Mouse (Mus musculus) heart, adult 2 months (tissue): ENCODE measurements around the gene Nr3c2. TPM values are rescaled to one million over a fixed set of nuclear protein-coding genes. Genes with fewer than 3 reads are reported as not detected.

Experiments
- DNase-seq, 2 experiments: peaks; one replicate each; pipeline ENCODE4 v3.0.0; 2021
- H3K27ac ChIP-seq: fragments of 200-600 bp; 2 replicates; pipeline ENCODE4 v1.8.1; 2022
- H3K27me3 ChIP-seq: fragments of 200-500 bp; 2 replicates; pipeline ENCODE4 v1.6.1; 2012; ENCODE audit warnings: mild to moderate bottlenecking, low read length, inconsistent platforms, mixed read lengths; ENCODE audit not compliant: control insufficient read depth, insufficient read depth
- H3K36me3 ChIP-seq: fragments of 200-500 bp; 2 replicates; pipeline ENCODE4 v1.6.1; 2012; ENCODE audit warnings: low read length, inconsistent platforms; ENCODE audit not compliant: control insufficient read depth, insufficient read depth
- H3K4me1 ChIP-seq: fragments of 200-500 bp; 2 replicates; pipeline ENCODE4 v1.6.1; 2011; ENCODE audit warnings: low read length; ENCODE audit not compliant: control insufficient read depth, insufficient read depth
- H3K4me3 ChIP-seq: fragments of 200-600 bp; 2 replicates; pipeline ENCODE4 v1.8.1; 2022
- H3K79me2 ChIP-seq: fragments of 200-500 bp; replicated peaks from 2 replicates; pipeline ENCODE4 v1.6.1; 2012; ENCODE audit warnings: mild to moderate bottlenecking, inconsistent platforms, low read length, moderate library complexity, mixed read lengths; ENCODE audit not compliant: control insufficient read depth, insufficient read depth
- H3K9ac ChIP-seq: fragments of 200-500 bp; 2 replicates; pipeline ENCODE4 v1.6.1; 2012; ENCODE audit warnings: low read depth, mild to moderate bottlenecking, control low read depth, inconsistent platforms, low read length, mixed read lengths
- CTCF ChIP-seq: fragments of 200-600 bp; IDR thresholded peaks from 2 replicates; pipeline ENCODE4 v1.8.1; 2022; ENCODE audit warnings: antibody characterized with exemption, mild to moderate bottlenecking, moderate library complexity
- EP300 ChIP-seq: fragments of 200-500 bp; IDR thresholded peaks from 2 replicates; pipeline ENCODE4 v1.6.1; 2011; ENCODE audit warnings: low read depth, low read length, control low read depth; ENCODE audit not compliant: insufficient read depth
- POLR2A ChIP-seq: fragments of 200-500 bp; IDR thresholded peaks from 2 replicates; pipeline ENCODE4 v1.6.1; 2011; ENCODE audit warnings: mild to moderate bottlenecking, low read depth, low read length, control low read depth; ENCODE audit not compliant: insufficient read depth
- WGBS: fragments of 180-500 bp; shearing (Covaris S2); methylation state at CpG from one replicate; pipeline ENCODE4 v1.1.7; 2018; 5-methylcytosine and 5-hydroxymethylcytosine counted together
- intact Hi-C: fragments of 180-260 bp; cut with DNase I; formaldehyde crosslinking; loops from one replicate; pipeline ENCODE4 v1.15.1; 2025
- polyA plus RNA-seq: library from polyadenylated mRNA; depleted of rRNA; stranded (reverse); fragments of >200 nt; gene quantifications from 2 replicates; pipeline ENCODE4 v1.2.3, GENCODE M21; 2012
- total RNA-seq, 2 experiments: library from RNA; stranded (reverse); gene quantifications; 2 replicates each; pipeline ENCODE4 v1.2.3; 2021

Nr3c2 gene
- total and polyA plus RNA-seq, 3 experiments: 7.0 to 27.8 (median 21.1) TPM

DNA sequence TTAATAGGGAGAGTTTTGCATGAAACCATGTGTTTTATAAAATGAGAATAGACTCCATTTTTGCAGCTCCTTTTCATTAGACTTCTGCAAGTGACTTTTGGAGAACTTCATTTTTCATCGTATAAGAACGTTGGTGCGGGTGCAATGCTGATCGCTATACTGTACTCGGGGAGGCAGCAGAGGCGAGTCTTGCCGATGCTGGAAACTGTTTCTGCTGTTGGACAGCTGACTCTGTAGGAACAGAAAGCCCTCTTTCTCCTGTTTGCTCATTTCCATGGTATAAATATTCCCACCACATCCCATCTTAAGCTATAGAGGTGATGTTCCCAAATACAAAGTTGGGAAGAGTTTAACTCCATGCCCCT, 135.2 kb downstream of the Nr3c2 start:
- 88% methylated on average over 7 of the region's 7 CpGs for WGBS
- Histone ChIP-seq H3K79me2 (no peaks in the 10 kb centered on the region; the same call in 1 of the 2 replicates), H3K27me3 (no peaks in the 10 kb centered on the region), H3K27ac (no peak overlapping the region), H3K4me3 (no peak overlapping the region), H3K9ac (no peak overlapping the region), H3K4me1 (no peaks in the 10 kb centered on the region; the same call in 1 of the 2 replicates), H3K36me3 (no peaks in the 10 kb centered on the region)
- TF ChIP-seq POLR2A: no peak
- no peak for TF ChIP-seq CTCF
- no peak for TF ChIP-seq EP300
- intact Hi-C loops: no loop called here
- no peak for DNase-seq

DNA sequence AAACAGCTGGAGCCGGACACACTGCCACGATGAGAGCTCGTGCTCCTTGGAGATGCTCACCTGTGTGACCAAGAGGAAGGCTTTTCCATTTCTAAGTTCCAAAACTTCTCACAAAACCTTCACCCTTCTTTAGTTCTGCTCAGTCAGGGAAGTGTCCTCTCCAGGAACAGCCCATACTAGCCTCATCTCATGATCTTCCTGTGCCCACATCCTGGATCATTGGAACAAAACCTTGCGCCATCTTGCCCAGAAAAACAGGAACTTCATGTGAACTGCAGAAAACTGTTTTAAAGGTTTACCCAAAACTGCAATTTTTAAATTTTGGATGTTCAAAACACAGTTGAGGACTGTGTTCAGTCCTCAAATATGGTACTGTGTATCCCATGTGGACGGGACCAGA, 142.0 kb downstream of the Nr3c2 start:
- Histone ChIP-seq H3K27me3 (no peaks in the 10 kb centered on the region), H3K27ac (no peak overlapping the region), H3K36me3 (no peaks in the 10 kb centered on the region), H3K9ac (no peak overlapping the region), H3K4me3 (no peak overlapping the region), H3K4me1 (peaks cover 3% of the 10 kb centered on the region; the same call in 1 of the 2 replicates), H3K79me2 (no peaks in the 10 kb centered on the region)
- intact Hi-C loops: loop anchor here (5.0 to 10.0 kb wide), 3 partner anchors 91 to 916 kb away; no protein-coding TSS in a partner anchor
- DNase-seq: no peak
- 92% methylated on average over 5 of the region's 5 CpGs for WGBS
- TF ChIP-seq POLR2A (no peak), CTCF (no peak), EP300 (no peak)

DNA sequence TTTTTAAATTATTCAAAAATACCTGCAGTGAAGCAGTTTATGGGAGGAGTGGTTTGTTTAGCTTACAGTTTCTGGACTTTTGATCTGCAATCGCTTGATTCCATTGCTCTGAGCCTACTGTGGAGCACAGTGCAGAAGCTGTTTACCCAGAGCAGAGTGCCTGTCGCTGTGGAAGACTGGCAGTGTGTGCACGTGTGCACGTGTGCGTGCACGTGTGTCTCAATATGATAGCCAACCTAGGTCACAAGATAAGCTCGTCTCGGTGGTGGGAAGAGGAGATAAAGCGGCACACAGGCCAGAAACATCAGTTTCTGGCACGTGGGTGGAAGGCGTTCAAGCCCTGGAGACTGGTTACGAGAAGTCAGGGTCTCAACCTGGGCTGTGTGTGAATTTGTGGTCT, 145.6 kb downstream of the Nr3c2 start:
- no peaks in the 10 kb centered on the region for H3K27me3 ChIP-seq
- TF ChIP-seq EP300: peak; percentile 89
- no peak for TF ChIP-seq CTCF
- no peak for TF ChIP-seq POLR2A
- peaks cover 4% of the 10 kb centered on the region; the same call in 1 of the 2 replicates for H3K4me1 ChIP-seq
- H3K4me3 ChIP-seq: no peak overlapping the region
- 29% methylated on average over 12 of the region's 12 CpGs for WGBS
- H3K79me2 ChIP-seq: no peaks in the 10 kb centered on the region
- DNase-seq: peak; percentile 56 to 75
- peak overlapping the region; percentile 73 for H3K27ac ChIP-seq
- intact Hi-C loops: loop anchor here (5.0 to 10.0 kb wide), 4 partner anchors 73 to 920 kb away; no protein-coding TSS in a partner anchor
- H3K36me3 ChIP-seq: no peaks in the 10 kb centered on the region
- H3K9ac ChIP-seq: no peak overlapping the region

- DNase-seq: no peak
- Histone ChIP-seq H3K27me3 (no peaks in the 10 kb centered on the region), H3K36me3 (no peaks in the 10 kb centered on the region), H3K4me3 (no peak overlapping the region), H3K27ac (peak overlapping the region; percentile 24; the same call in 1 of the 2 replicates), H3K4me1 (peaks cover 4% of the 10 kb centered on the region; the same call in 1 of the 2 replicates), H3K79me2 (no peaks in the 10 kb centered on the region), H3K9ac (no peak overlapping the region)
- TF ChIP-seq POLR2A (no peak), CTCF (no peak), EP300 (no peak)
- WGBS: 88% methylated on average over 1 of the region's 1 CpGs
- intact Hi-C loops: loop anchor here (5.0 to 10.0 kb wide), 2 partner anchors 73 to 921 kb away; no protein-coding TSS in a partner anchor
These were observed 146.5 kb downstream of the Nr3c2 start for GRCm38 (mm10) chr8:77045711-77046110.

DNA sequence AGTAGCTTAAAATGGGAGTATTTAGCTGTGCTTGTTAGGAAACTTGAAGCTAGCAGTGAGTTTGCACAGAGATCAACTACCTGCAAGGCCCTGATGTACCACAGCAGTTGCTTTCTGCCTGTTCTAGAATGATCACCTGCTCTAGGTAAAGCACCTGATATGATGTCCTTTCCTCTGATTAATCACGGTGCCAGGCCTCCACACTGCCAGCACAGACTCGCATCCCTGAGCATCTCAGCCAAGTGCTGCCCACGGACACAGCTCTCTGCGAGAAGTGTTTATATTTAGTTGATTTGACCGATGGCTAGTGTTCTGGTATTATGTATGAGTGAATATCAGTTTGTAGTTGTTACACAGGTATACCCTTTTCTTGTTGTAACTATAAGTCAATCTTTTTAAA, 147.0 kb downstream of the Nr3c2 start:
- H3K4me3 ChIP-seq: no peak overlapping the region
- H3K27me3 ChIP-seq: no peaks in the 10 kb centered on the region
- TF ChIP-seq CTCF (no peak), EP300 (no peak), POLR2A (no peak)
- peaks cover 4% of the 10 kb centered on the region; the same call in 1 of the 2 replicates for H3K4me1 ChIP-seq
- no peaks in the 10 kb centered on the region for H3K36me3 ChIP-seq
- H3K9ac ChIP-seq: no peak overlapping the region
- WGBS: 49% methylated on average over 5 of the region's 5 CpGs
- intact Hi-C loops: loop anchor here (5.0 to 10.0 kb wide), 2 partner anchors 74 to 921 kb away; no protein-coding TSS in a partner anchor
- no peaks in the 10 kb centered on the region for H3K79me2 ChIP-seq
- DNase-seq: no peak
- H3K27ac ChIP-seq: no peak overlapping the region; the same call in 1 of the 2 replicates

- Histone ChIP-seq H3K4me3 (no peak overlapping the region), H3K4me1 (peaks cover 4% of the 10 kb centered on the region; the same call in 1 of the 2 replicates), H3K79me2 (no peaks in the 10 kb centered on the region), H3K27me3 (no peaks in the 10 kb centered on the region), H3K36me3 (no peaks in the 10 kb centered on the region), H3K27ac (no peak overlapping the region; the same call in 1 of the 2 replicates), H3K9ac (no peak overlapping the region)
- intact Hi-C loops: loop anchor here (5.0 to 10.0 kb wide), 2 partner anchors 74 to 922 kb away; no protein-coding TSS in a partner anchor
- 54% methylated on average over 3 of the region's 3 CpGs for WGBS
- no peak for DNase-seq
- TF ChIP-seq EP300 (no peak), POLR2A (no peak), CTCF (no peak)
These were observed 147.5 kb downstream of the Nr3c2 start for GRCm38 (mm10) chr8:77046731-77047130.
